Mouse (Mus musculus) thymus, adult 18-20 months (tissue): Measurements from ENCODE around the gene Grk6.

ENCODE experiments used
- DNase-seq, 2 experiments: peaks; one replicate each; pipeline ENCODE4 v3.0.0; 2022; ENCODE audit warnings: mixed read lengths in 2 of 2

The Grk6 gene

DNA sequence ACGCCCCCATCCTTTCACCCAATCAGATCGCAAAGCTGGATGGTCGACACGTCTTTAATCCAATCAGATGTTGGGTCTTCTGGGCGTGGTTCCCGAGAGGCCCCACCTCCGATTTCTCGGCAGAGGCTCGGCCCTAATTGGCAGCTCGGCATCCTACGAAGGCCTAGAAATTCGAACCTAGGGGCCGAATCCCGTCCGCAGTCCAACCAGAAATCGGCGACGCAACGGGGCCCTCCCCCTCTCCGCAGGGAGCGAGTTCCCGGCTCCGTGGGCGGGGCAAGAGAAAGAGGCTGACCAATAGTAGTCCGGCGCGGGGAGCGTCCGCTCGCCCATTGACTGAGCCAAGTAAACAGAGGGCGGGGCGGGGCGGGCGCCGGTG is at the start of gene Grk6:
Gene Grk6 (plus strand): TSS at position 136 of the 379 bp plus-strand sequence.
- peak; percentile 99 to 100 for DNase-seq

DNA sequence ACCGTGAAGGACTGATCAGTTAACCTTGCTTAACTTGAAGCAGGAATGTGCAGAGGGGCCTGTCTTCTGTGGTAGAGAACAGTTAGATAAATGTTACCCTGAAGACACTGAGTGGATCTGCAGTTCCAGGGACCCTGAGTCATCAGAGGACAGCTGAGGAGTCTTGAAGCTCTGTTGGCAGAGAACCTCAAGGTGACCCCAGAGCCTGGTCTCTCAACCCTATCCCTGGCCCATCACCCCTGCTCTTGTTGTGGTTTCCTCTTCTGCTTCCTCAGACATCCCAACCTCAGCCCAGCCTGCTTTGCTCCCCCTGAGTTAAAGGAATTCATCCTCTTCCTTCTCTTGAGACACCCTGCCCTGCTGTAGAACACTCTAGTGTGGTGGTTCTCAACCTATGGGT is 46.8 kb upstream of the Grk6 start, which contains the start of gene Slc34a1:
Gene Slc34a1 (plus strand): TSS at position 100 of the 400 bp plus-strand sequence.
- no peak for DNase-seq

DNA sequence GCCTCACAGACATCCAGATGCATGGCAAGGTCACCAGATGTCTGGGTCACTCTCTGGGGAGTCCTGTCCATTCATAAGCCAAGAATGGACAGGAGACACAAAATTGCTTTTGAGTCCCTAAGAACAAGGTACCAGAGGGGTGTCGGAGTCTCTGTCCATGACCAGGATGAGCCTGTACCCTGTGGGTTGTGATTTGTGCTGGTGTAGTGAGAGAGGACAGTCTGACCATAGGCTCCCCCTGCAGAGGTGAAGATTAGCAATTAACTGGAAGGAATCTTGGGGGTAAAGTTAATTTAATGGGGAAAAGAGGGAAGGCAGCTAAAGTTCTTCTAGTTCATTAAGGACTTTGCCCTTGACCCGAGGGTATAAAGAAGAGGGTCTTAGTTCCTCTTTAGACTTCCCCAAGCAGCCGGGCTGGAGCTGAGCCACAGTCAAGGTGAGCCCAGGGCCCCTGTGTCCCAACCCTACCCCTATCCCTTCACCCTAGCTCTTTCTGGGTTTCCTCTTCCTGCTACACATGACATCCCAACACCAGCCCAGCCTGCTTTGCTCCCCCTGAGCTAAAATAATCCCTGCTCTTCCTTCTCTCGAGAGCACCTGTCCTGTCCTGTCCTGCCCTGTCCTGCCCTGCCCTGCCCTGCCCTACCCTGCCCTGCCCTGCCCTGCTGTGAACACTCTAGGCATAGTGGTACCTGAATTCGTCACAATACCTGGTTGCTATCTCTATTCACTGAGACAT is 45.4 kb upstream of the Grk6 start:
- DNase-seq = no peak

DNA sequence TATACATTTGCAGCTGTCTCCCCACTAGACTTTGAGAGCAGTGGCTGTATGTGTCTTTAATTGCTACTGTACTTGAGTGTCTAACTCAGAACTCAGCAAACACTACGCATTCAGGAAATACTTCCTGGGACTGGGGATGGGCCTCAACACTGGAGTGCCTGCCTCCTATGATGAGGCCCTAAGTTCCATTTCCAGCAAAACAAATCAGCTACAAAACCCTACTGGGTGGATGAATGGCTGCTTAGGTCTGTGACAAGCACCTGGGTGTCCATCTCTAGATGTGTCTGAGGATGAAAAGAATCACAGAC is 44.9 kb upstream of the Grk6 start:
- no peak for DNase-seq

DNA sequence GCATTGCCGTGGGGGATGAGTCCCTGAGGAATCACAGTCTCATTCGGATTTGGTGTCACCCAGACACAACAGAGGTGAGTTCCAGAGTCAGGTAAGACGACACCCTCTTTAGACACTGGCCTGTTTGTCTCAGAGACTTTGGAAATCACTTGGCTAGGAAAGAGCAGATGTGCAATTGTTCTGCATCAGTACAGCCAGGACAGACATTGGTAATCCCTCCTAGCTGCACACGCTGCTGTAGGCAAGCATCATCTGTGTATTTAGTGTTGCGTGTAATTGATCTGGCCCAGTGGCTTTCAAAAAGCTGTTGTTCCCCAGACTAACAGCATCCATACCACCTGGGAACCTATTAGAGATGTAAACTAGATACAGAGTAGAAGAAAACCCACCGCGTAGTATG is 41.6 kb upstream of the Grk6 start:
- DNase-seq = no peak

DNA sequence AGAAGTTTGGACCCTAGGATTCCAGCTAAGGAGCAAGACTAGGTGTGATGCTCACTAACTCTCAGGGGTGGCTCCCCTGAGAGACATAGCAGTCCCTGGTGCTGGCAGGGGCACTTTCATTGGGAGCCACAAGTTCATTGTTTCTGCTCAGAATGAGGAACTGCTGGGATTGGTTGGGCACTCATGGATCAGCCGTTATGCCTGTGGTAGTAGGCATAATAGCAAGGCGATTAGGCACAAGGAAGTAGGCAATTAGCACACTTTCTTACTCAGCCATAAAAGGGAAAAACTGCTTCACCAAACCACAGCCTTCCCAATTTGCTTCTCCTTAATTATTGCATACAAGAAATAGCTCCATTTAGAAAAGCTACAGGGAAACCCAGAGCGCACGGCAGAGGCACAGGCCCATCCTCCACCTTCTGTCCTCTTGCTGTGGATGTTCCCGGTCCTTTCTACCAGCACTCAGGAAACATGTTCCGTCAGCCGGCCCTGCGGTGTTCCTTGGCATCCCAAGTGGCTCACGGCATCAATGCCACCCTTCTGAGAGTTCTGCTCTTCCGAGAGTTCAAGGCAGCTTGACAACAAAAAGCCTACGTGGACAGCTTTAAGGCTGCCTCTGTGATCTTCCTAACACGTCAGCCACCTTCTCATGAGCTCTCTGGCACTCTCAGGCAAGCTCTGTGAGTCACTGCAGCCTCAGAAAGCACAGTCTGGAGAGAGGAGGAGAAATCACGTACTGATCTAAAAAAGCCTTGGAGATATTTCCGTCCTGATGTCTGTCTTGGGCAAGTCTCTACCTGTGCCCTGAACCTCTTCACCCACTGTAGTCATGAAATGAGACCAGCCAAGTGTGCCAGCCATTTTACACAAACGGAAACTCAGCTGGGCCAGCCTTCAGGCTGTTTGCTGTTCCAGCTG is 40.7 kb upstream of the Grk6 start:
- DNase-seq = no peak

DNA sequence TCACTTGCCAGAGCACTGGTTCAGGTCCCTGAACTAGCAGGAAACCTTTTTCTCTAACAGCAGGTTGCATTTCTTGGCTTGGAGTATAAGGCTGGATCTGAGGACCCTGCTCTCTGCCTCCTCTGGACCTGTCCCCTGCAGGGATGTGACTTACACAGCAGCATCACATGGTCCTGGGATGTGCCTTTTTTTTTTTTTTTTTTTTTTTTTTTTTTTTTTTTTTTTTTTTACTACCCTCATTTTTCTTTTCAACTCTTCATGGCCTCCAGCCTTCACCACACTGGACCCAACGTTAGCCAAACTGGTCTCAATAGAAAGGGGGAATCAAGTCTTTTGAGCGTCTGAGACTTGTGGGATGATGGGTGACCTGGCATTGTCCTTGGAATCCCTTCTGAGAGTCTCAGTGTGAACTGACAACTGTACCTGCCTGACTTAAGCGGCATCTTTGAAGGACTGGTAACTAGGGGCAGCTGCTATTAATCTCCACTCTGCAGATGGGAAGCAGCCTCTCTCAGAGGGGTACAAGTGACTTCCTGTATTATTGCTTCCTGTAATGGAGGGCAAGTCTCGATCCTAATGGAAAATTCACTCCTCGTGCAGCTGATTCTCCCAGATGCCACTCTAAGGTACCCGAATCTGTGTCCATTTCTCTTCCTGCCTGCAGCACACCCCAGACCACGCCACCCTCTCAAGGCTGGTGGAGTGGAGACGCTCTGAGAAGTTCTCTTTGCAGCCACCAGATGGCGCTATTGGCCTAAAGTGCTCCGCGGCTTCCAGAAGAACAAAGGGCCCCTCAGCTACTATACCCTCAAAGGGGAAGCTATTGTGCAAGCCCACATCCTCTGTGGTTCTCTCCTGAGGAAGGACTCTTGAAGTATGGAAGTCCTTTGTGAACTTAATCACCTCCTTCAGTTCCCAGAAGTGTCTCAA is 39.8 kb upstream of the Grk6 start:
- peak; percentile 69 to 79 for DNase-seq

DNA sequence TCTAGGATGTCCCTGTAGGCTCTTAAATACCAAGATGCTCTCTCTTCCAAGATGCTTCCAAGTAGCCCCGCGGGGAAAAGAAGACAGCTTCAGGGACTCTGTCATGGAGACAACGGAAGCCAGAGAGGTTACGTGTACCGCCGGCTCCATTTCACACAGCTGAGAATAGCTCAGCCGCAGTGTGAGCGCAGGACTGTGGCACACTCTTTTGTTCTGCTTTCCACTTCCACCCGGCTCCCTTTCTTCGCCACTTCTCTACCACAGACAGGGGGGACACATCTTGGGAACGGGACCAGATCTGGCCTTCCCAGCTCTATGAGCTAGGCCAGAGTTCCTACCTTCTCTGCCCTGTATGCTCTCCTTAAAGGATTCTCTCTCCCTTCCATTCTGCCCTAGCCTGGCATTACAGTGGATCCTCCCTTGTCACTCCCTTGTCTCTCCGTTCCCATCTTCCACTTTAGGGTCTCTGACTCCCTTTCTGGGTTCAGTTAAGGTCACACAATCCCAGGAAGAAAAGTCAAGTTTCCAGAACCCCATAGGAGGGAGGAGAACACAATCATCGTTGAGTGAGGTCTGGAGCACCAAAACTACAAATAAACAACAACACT is 39.0 kb upstream of the Grk6 start:
- DNase-seq = peak; percentile 54 to 63

DNA sequence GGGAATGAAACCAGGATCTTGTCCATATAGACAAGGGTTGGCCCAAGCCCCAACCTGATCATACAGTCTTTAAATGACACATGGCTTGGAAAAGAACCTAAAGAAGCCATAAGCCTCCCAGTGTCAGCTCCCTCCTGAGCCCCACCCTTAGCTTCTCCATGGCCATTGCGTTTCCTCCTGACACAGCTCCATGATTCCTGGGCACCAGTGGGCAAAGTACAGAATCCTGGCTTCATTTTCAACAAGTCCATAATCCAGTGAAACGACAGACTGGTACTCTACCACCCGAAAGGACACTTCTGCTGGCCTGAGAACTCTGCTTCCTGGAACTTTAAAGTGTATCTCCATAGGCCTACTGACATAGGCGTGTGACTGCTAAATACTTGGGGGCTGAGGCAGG is 37.5 kb upstream of the Grk6 start:
- no peak for DNase-seq

DNA sequence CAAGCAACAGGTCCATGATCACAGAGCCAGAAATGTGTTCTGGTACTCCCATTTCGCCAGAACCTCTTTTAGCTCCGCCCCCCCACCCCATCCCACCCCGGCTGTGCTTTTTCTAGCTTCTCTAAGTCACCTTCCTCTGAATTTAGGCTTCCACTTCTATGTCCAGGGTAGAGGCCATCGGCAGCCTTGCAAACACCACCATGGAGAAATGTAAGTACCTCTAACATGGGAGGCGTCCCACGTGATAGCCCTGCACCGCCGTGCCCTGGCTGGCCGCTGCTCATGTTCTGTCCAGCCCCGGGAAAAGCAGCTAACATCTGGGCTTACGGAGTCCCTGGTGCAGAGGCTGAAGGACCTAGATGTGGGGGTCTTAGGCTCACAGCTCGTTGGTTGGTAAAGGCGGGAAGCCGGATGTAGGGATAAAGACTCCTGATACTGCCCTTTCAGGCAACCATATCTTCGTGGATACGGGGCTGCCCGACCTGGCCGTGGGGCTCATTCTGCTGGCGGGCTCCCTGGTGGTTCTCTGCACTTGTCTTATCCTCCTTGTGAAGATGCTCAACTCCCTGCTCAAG is 36.2 kb upstream of the Grk6 start:
- no peak for DNase-seq

DNA sequence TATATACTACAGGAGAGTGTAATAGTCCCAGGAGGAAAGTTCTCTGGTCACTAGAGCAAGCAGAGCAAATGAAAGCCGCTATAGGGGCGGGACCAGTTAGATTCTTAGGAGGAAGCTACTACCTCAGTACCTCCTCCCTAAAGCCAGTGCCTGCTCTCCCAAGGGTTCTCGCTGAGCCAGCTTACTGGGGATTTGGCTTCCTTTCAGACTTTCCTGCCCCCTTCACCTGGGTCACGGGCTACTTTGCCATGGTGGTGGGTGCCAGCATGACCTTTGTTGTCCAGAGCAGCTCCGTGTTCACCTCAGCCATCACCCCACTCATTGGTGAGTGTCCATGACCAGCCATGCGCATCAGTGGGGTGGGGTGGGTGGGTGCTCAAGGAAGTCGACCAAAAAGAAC is 33.0 kb upstream of the Grk6 start:
- no peak for DNase-seq

DNA sequence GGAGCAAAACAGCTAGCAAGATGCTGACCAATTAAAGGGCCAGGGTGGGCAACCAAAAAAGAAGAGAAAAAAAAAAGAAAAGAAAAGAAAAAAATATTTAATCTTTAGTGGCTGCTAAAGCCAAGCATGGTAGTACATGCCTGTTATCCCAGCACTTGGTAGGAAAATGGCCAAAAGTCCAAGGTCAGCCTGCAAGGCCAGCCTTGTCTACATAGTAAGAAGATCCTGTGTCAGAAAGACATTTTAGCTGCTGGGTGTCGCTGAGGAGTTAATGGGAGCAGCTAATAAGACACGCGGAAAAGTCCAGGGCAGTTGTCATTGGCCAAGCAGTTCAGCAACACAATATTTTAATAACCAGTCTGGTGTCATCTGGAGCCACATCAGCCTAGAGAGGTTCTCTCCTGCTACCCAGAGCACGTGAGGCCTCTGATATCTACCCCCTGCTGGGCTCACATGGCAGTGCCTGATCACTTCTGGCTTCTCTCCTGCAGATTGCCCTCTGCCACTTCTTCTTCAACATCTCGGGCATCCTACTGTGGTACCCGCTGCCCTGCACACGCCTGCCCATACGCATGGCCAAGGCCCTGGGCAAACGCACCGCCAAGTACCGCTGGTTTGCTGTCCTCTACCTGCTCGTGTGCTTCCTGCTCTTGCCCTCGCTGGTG is 32.1 kb upstream of the Grk6 start:
- DNase-seq = no peak

DNA sequence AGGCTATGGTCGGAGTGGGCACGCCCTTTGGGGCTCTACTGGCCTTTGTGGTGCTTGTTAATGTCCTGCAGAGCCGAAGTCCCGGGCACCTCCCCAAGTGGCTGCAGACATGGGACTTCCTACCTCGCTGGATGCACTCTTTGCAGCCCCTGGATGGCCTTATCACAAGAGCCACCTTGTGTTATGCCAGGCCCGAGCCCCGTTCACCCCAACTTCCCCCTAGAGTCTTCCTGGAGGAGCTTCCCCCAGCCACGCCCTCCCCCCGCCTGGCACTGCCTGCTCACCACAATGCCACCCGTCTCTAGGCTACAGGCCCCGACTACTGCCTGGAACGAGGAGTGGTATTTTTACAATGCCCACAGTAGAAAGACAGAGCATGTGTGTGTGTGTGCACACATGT is 31.5 kb upstream of the Grk6 start:
- no peak for DNase-seq

DNA sequence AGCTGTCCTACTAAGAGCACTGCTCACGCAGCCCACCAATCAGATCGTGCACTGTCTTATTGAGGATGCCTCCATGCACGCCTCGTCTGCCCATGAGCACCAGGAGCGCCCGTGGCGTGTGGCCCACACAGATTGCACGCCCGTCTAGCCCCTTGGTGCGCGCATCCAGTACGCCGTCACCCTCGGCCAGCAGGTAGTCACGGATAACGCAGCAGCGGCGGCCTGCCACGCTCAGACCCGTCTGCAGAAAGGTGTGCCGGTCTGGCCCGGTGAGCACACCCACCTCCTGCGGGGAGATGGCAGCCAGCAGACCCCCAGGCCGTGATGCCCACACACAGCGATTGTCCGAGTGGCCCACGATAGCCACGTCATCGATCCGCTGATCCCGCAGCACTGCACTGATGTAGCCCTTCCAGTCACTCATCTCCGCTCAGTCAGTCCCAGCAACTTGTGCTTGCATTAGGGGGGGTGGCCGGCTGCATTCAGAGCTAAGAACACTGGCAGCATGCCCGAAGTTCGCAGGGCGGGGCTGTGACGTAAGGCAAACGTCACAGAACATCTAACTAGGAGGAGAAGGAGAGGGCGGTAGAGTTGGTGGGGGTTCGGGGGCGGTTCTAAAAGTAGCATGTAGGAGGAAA is 30.0 kb upstream of the Grk6 start, which contains the start of gene Pfn3:
Gene Pfn3 (minus strand): TSS at position 490 of the 638 bp plus-strand sequence.
- DNase-seq = no peak

DNA sequence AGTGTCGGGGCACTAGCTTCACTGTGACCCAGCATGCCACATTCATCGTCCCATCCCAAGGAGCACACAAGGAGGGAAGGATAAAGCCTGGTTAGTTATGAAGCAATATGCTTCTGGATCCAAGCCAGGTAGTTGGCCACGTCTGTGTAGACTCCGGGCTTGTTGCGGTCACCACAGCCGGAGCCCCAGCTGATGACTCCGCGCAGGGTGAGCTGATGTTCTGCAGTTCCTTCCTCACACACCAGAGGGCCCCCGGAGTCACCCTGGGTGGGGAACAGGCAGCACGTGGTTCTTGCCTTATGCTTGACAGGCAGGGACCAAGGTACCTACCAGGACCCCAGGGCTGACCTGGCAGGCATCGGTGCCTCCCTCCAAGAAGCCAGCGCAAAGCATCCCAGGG is 26.9 kb upstream of the Grk6 start:
- DNase-seq = peak; percentile 76 to 82

DNA sequence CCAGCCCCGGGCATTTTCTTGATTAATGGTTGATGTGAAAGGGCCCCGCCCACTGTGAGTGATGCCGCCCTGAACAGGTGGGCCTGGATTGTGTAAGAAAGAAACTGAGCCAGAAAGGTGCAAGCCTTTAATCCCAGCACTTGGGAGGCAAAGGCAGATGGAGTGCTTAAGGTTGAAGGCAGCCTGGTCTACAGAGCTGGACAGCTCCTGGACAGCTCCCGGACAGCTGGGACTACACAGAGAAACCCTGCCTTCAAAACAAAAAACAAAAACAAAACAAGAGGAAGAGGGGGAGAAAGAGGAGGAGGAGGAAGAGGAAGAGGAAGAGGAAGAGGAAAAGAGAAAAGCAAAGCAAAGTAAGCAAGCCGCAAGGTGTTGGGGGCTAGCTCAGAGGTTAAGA is 25.7 kb upstream of the Grk6 start:
- DNase-seq = no peak

DNA sequence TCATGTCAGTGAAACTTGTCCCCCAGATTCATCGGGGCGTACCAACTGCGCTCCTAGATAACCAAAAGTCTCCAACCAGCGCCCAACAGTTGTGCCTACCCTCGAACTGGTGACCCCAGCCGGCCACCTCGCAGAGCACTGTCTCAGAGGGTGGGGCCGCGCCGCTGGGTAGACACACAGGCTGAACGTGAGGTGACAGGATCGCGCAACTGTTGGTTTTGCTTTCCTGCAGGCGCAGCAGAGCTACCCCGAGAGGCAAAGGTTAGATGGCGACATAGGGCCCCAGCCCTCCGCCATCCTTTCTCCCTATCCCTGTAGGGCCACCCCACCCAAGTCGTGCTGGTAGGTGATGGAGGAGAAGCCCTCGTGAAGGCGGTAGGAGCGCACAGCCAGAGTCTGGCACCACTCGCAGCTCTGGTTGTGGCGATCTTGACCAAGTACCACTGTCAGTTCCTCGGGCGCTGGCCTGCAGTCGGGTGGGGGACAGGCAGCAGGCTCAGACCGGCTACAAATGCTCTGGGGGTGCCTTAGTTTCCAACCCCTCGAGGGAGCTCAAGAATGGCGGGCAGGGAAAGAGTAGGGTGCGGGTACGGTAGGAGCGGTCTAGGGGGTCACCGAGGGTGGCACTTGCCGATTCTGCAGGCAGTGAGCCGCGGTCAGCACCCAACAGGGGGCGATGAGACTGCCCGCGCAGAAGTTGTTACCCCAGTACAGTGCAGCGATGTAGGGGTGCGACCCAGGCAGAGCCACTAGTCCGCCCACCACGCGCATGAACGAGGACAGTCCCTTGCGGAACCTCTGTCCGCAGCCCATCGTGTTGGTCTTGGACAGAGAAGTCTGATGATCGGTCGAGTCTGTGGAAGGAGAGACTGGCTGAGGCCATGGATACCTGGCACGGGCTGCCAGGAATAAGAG is 24.6 kb upstream of the Grk6 start:
- DNase-seq = peak in 1 of 2 experiments; percentile 31

DNA sequence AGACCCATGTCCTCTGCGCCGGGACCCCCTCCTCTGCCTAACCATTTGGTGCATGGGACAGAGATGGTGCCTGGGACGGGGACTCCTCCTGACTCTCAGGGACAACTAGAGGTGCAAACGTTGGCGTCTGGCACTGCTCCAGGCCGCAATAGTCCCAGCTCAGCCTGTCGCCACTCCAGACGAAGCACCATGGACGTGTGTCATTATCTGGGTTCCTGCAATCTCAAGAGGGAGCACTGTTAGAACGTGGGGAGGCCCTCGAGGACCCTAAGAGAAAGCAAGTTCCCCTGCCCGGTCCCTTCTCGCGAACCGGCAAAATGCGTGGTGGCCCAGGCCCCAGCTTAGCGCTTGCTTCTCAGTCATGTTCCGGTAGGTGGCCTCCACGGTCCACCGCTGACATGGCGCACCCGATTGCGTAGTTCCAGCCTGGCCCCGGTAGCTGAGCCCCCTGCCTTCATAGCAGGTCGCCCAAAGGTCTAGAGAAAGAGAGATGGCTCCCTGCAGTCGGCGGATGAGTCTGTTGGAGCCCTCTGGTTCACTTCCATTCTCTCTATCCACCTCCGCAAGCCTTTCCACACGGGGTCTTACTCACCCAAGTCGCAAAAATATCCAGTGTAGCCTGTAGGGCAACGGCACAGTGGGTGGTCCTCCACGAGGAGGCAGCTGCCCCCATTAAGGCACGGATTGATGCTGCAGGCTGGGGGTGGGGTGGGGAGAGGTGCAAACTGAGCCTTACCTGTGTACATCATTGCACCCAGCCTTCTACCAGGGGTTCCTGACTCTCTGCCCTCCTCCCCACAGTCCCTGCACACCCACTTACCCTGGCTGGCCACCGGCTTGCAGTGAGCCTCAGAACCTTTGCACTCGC is 23.7 kb upstream of the Grk6 start:
- peak; percentile 71 to 75 for DNase-seq

DNA sequence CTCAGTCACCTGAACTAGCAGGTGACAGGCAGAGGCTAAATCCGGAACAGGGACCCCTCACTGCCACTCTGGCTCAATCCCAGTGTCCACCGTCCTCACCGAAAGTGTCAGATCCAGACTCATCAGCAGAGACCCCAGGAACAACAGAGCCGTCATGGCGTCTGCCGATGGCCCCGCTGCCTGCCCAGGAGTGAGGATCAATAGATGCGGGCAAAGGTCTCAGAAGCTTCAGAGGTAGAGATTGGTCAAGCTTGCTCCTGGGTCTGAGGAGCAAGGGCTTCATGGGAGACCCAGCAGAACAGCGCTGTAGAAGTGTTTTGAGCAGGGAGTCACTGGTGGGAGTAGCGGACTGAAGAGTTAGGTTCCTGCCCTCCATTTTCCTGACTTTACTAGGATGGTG is 18.3 kb upstream of the Grk6 start, which contains the start of gene F12:
Gene F12 (minus strand): TSS at position 181 of the 400 bp plus-strand sequence.
- DNase-seq = no peak
